Mouse (Mus musculus): ENCODE measurements around the gene Nek2. TPM values are rescaled to one million over a fixed set of nuclear protein-coding genes. Genes with fewer than 3 reads are reported as not detected.

Gene Nek2
- total RNA-seq, 1 experiment from 2014 or later = 37.5 TPM

Other genes starting within 250 kb of the Nek2 start
- gene Dtl, start 245.9 kb upstream of the Nek2 start, total RNA-seq (2017) = 95.8 and 105 TPM in 2 replicates
- 84.8 and 86.4 TPM in 2 replicates for gene Ints7, start 245.8 kb upstream of the Nek2 start, total RNA-seq (2017)
- 13.8 and 15.4 TPM in 2 replicates for gene Lpgat1, start 103.6 kb upstream of the Nek2 start, total RNA-seq (2017)
- 5.0 and 6.7 TPM in 2 replicates for gene Slc30a1, start 85.3 kb downstream of the Nek2 start, total RNA-seq (2017)
- gene Rd3, start 155.9 kb downstream of the Nek2 start, total RNA-seq (2017) = not detected in 2 replicates

Measured in common myeloid progenitor, adult 5-6 weeks (primary cell).